Mouse (Mus musculus): ENCODE data around the gene Gm21822. TPM values are rescaled to one million over a fixed set of nuclear protein-coding genes. Genes with fewer than 3 reads are reported as not detected.
"Not testable (repeated sequence)": the region's sequence is repeated elsewhere in the genome, so short reads cannot be mapped to it uniquely, and the experiment has no call there.

The Gm21822 gene
- total RNA-seq (2021): not detected

- DNase-seq (ENCODE audit: extremely low spot score in 1 of 2, low spot score in 1 of 2): not testable (repeated sequence)
Measured at GRCm38 (mm10) chrY:18654182-18654581, at the start of gene Gm21822. TSS of gene Gm21822 (plus strand) at chrY:18654482.

Data from layer of hippocampus, postnatal 25 days (tissue).